Mouse (Mus musculus): ENCODE data around the gene St7.

Gene St7

GRCm38 (mm10) chr6:17947130-17947831 lies 254.5 kb downstream of the St7 start:
- no peak for DNase-seq (ENCODE audit: low read depth, low spot score)

- no peak for DNase-seq (ENCODE audit: low read depth, low spot score)
Observed at GRCm38 (mm10) chr6:17949103-17949502, 256.4 kb downstream of the St7 start.

- no peak for DNase-seq (ENCODE audit: low read depth, low spot score)
Observed at GRCm38 (mm10) chr6:17951779-17952178, 259.0 kb downstream of the St7 start.

- DNase-seq (ENCODE audit: low read depth, low spot score) = no peak
Observed at GRCm38 (mm10) chr6:17963455-17963854, 270.7 kb downstream of the St7 start.

GRCm38 (mm10) chr6:17968467-17969144 lies 275.9 kb downstream of the St7 start:
- no peak for DNase-seq (ENCODE audit: low read depth, low spot score)

- DNase-seq (ENCODE audit: low read depth, low spot score) = no peak
Observed at GRCm38 (mm10) chr6:17969815-17970214, 277.1 kb downstream of the St7 start.

- DNase-seq (ENCODE audit: low read depth, low spot score) = no peak
Observed at GRCm38 (mm10) chr6:17971393-17971792, 278.7 kb downstream of the St7 start.

- DNase-seq (ENCODE audit: low read depth, low spot score) = no peak
Observed at GRCm38 (mm10) chr6:17974416-17974815, 281.7 kb downstream of the St7 start.

- no peak for DNase-seq (ENCODE audit: low read depth, low spot score)
Observed at GRCm38 (mm10) chr6:17977165-17977564, 284.4 kb downstream of the St7 start.

- peak; percentile 50 for DNase-seq (ENCODE audit: low read depth, low spot score)
Observed at GRCm38 (mm10) chr6:17978324-17978723, 285.6 kb downstream of the St7 start.

GRCm38 (mm10) chr6:17978881-17979280 lies 286.1 kb downstream of the St7 start:
- peak; percentile 44 for DNase-seq (ENCODE audit: low read depth, low spot score)

- no peak for DNase-seq (ENCODE audit: low read depth, low spot score)
Observed at GRCm38 (mm10) chr6:17979361-17979760, 286.6 kb downstream of the St7 start.

GRCm38 (mm10) chr6:17990173-17991028 lies 297.7 kb downstream of the St7 start:
- no peak for DNase-seq (ENCODE audit: low read depth, low spot score)

- no peak for DNase-seq (ENCODE audit: low read depth, low spot score)
Observed at GRCm38 (mm10) chr6:17991625-17992024, 298.9 kb downstream of the St7 start.
